ENCODE assay signal across 11 mouse cellular contexts in genomic region chr1:153066387-153066781, GRCm38 (mm10).
A peak's percentile ranks its signal among the peaks of the same experiment; 100 is the strongest.
DNase-seq lines count a peak whose midpoint lies in the region; ATAC-seq and TF ChIP-seq lines count a peak whose summit lies in the region.
"Had no signal": no experiment of that assay in that cellular context is flagged by ENCODE, and none has a peak within 500 bp of the region (broad histone marks: within the 10 kb centered on the region; RNA-seq: fewer than 3 reads in every experiment).

No protein-coding gene starts in this region.

- H3K4me2 ChIP-seq in hindbrain, postnatal 0 days (ENCODE audit: low read depth, low read length), result no peak overlapping the region
- H3K4me2 ChIP-seq in hindbrain, embryonic 14.5 days (replicated peaks), result no peak overlapping the region
- no peak overlapping the region for H3K4me2 ChIP-seq in lung, embryonic 16.5 days (ENCODE audit: low read depth, low read length)
- no peak overlapping the region for H3K4me2 ChIP-seq in stomach, embryonic 16.5 days (ENCODE audit: low read depth, low read length)
- H3K4me2 ChIP-seq: forebrain, embryonic 13.5 days; liver, embryonic 15.5 days had no signal

- no peak overlapping the region for H3K4me3 ChIP-seq in hindbrain, postnatal 0 days (ENCODE audit: low read length)
- H3K4me3 ChIP-seq in hindbrain, embryonic 14.5 days (replicated peaks; ENCODE audit: low read length), result no peak overlapping the region
- H3K4me3 ChIP-seq in lung, embryonic 16.5 days (ENCODE audit: low read length), result no peak overlapping the region
- no peak overlapping the region for H3K4me3 ChIP-seq in brown adipose tissue, adult 24 weeks (ENCODE audit: insufficient read depth, low read depth, low read length)
- H3K4me3 ChIP-seq in stomach, embryonic 16.5 days (replicated peaks; ENCODE audit: low read length), result no peak overlapping the region
- H3K4me3 ChIP-seq: forebrain, embryonic 13.5 days; liver, embryonic 15.5 days had no signal

- no peaks in the 10 kb centered on the region for H3K27me3 ChIP-seq in hindbrain, postnatal 0 days (ENCODE audit: insufficient read depth, low read length)
- H3K27me3 ChIP-seq in hindbrain, embryonic 14.5 days (ENCODE audit: control insufficient read depth, insufficient read depth, low read length), result 0 out of 2 replicates have a peak, but pooled peaks cover under 1% of the 10 kb centered on the region
- H3K27me3 ChIP-seq in lung, embryonic 16.5 days (ENCODE audit: control insufficient read depth, insufficient read depth, low read depth, low read length), result no peaks in the 10 kb centered on the region
- H3K27me3 ChIP-seq in stomach, embryonic 16.5 days (ENCODE audit: control insufficient read depth, insufficient read depth, low read length), result no peaks in the 10 kb centered on the region

- no peak overlapping the region for H3K27ac ChIP-seq in hindbrain, postnatal 0 days
- H3K27ac ChIP-seq in hindbrain, embryonic 14.5 days, result no peak overlapping the region
- H3K27ac ChIP-seq in lung, embryonic 16.5 days (ENCODE audit: low read length), result peak overlapping the region; percentile 85
- H3K27ac ChIP-seq in brown adipose tissue, adult 24 weeks (replicated peaks; ENCODE audit: low read depth, low read length), result peak overlapping the region; percentile 70
- peak overlapping the region; percentile 60 for H3K27ac ChIP-seq in stomach, embryonic 16.5 days (ENCODE audit: low read length)
- H3K27ac ChIP-seq: forebrain, embryonic 13.5 days; liver, embryonic 15.5 days had no signal

- no peaks in the 10 kb centered on the region for H3K9me3 ChIP-seq in hindbrain, postnatal 0 days (ENCODE audit: low read length)
- H3K9me3 ChIP-seq in hindbrain, embryonic 14.5 days (ENCODE audit: control insufficient read depth, low read length), result no peaks in the 10 kb centered on the region
- no peaks in the 10 kb centered on the region for H3K9me3 ChIP-seq in lung, embryonic 16.5 days (ENCODE audit: control insufficient read depth, low read length)
- no peaks in the 10 kb centered on the region for H3K9me3 ChIP-seq in stomach, embryonic 16.5 days (replicated peaks; ENCODE audit: control insufficient read depth, low read length)
- H3K9me3 ChIP-seq: forebrain, embryonic 13.5 days; liver, embryonic 15.5 days had no signal

- 79% methylated on average over 4 of the region's 4 CpGs for WGBS in hindbrain, postnatal 0 days
- 82% methylated on average over 4 of the region's 4 CpGs for WGBS in hindbrain, embryonic 14.5 days
- 73% methylated on average over 4 of the region's 4 CpGs for WGBS in lung, embryonic 16.5 days
- 80% methylated on average over 4 of the region's 4 CpGs for WGBS in stomach, embryonic 16.5 days

- ATAC-seq in hindbrain, postnatal 0 days, result no peak
- no peak for ATAC-seq in hindbrain, embryonic 14.5 days (ENCODE audit: low FRiP score)
- ATAC-seq in lung, embryonic 16.5 days (ENCODE audit: low read depth), result no peak
- no peak for ATAC-seq in stomach, embryonic 16.5 days (ENCODE audit: insufficient read depth, low FRiP score)
- ATAC-seq: forebrain, embryonic 13.5 days had no signal

- H3K36me3 ChIP-seq in hindbrain, postnatal 0 days (ENCODE audit: insufficient read depth, low read length), result no peaks in the 10 kb centered on the region
- no peaks in the 10 kb centered on the region for H3K36me3 ChIP-seq in hindbrain, embryonic 14.5 days (replicated peaks; ENCODE audit: control insufficient read depth, insufficient read depth)
- H3K36me3 ChIP-seq in lung, embryonic 16.5 days (ENCODE audit: control insufficient read depth, insufficient read depth, low read length), result no peaks in the 10 kb centered on the region
- H3K36me3 ChIP-seq in stomach, embryonic 16.5 days (ENCODE audit: control insufficient read depth, insufficient read depth, low read length), result no peaks in the 10 kb centered on the region
- H3K36me3 ChIP-seq: liver, embryonic 15.5 days had no signal

- H3K4me1 ChIP-seq in hindbrain, postnatal 0 days (ENCODE audit: insufficient read depth, low read length), result no peaks in the 10 kb centered on the region
- peaks cover 16% of the 10 kb centered on the region for H3K4me1 ChIP-seq in hindbrain, embryonic 14.5 days (replicated peaks; ENCODE audit: control insufficient read depth, insufficient read depth, low read length)
- H3K4me1 ChIP-seq in lung, embryonic 16.5 days (replicated peaks; ENCODE audit: control insufficient read depth, insufficient read depth, low read length), result peaks cover 17% of the 10 kb centered on the region
- peaks cover 12% of the 10 kb centered on the region; the same call in 1 of the 2 replicates for H3K4me1 ChIP-seq in brown adipose tissue, adult 24 weeks (ENCODE audit: control insufficient read depth, insufficient read depth, insufficient read length, low read length)
- peaks cover 4% of the 10 kb centered on the region for H3K4me1 ChIP-seq in stomach, embryonic 16.5 days (ENCODE audit: control insufficient read depth, insufficient read depth, low read length)
- H3K4me1 ChIP-seq: forebrain, embryonic 13.5 days; liver, embryonic 15.5 days had no signal

- H3K9ac ChIP-seq in hindbrain, postnatal 0 days (replicated peaks; ENCODE audit: low read length), result no peak overlapping the region
- H3K9ac ChIP-seq in hindbrain, embryonic 14.5 days, result no peak overlapping the region
- H3K9ac ChIP-seq in lung, embryonic 16.5 days (ENCODE audit: low read length), result no peak overlapping the region
- no peak overlapping the region for H3K9ac ChIP-seq in stomach, embryonic 16.5 days (ENCODE audit: low read length)
- H3K9ac ChIP-seq: forebrain, embryonic 13.5 days; liver, embryonic 15.5 days had no signal

- DNase-seq in hindbrain, postnatal 0 days (ENCODE audit: low spot score), result no peak
- DNase-seq in hindbrain, embryonic 14.5 days (ENCODE audit: low spot score), result no peak
- no peak for DNase-seq in lung, adult 18-20 months
- no peak for DNase-seq in adrenal gland, postnatal 14 days
- no peak for DNase-seq in frontal cortex, adult 2 months (ENCODE audit: extremely low spot score in 1 of 2, low spot score in 1 of 2)
- DNase-seq: right cerebral cortex, postnatal 14 days had no signal

- peak; percentile 34 for TF ChIP-seq CTCF in hindbrain, postnatal 0 days (IDR thresholded peaks at IDR 0.05; ENCODE audit: low read depth)

Comparison
In these comparisons a context has a peak if more than half of its experiments do, and no peak if none do; other contexts are left out.
1. H3K27ac ChIP-seq: peak in lung, embryonic 16.5 days (single experiment), brown adipose tissue, adult 24 weeks (single experiment) and stomach, embryonic 16.5 days (single experiment); none in hindbrain, postnatal 0 days (single experiment) and hindbrain, embryonic 14.5 days (single experiment).